Mouse (Mus musculus) myocyte (in vitro differentiated cells): ENCODE measurements at regions not wholly inside any gene's neighbourhood (a gene's known extent, or its start where the extent isn't known, plus 50 kb on each side); places are given as distances from the start of the nearest gene placed in this dataset.
"Not testable (repeated sequence)": the region's sequence is repeated elsewhere in the genome, so short reads cannot be mapped to it uniquely, and the experiment has no call there.

Experiments used
- H3K27me3 ChIP-seq: one replicate; pipeline ENCODE4 v1.6.1; 2011; ENCODE audit not compliant: control insufficient read depth, insufficient read depth, insufficient read length
- H3K36me3 ChIP-seq: one replicate; pipeline ENCODE4 v1.6.1; 2011; ENCODE audit not compliant: control insufficient read depth, insufficient read depth
- H3K4me2 ChIP-seq: one replicate; pipeline ENCODE4 v1.6.1; 2011; ENCODE audit warnings: low read depth, control low read depth
- H3K4me3 ChIP-seq: one replicate; pipeline ENCODE4 v1.5.1; 2011; ENCODE audit warnings: mild to moderate bottlenecking, control low read depth, moderate library complexity
- H3K79me2 ChIP-seq: one replicate; pipeline ENCODE4 v1.6.1; 2011; ENCODE audit not compliant: control insufficient read depth, insufficient read depth
- H3ac ChIP-seq: one replicate; pipeline ENCODE4 v1.6.1; 2011; ENCODE audit not compliant: control insufficient read depth, insufficient read length
- CEBPB ChIP-seq: IDR thresholded peaks from 2 replicates; pipeline ENCODE4 v1.6.1; 2011; ENCODE audit warnings: mild to moderate bottlenecking, moderate library complexity; ENCODE audit not compliant: poor library complexity, insufficient read depth, severe bottlenecking
- E2F4 ChIP-seq: IDR thresholded peaks from one replicate; pipeline ENCODE4 v1.6.1; 2011; ENCODE audit warnings: mild to moderate bottlenecking, control low read depth, moderate library complexity; ENCODE audit not compliant: insufficient read depth
- MAX ChIP-seq: IDR thresholded peaks from one replicate; pipeline ENCODE4 v1.6.1; 2011; ENCODE audit warnings: low read depth, mild to moderate bottlenecking, control low read depth
- MYOD1 ChIP-seq, 3 experiments: IDR thresholded peaks; one replicate each; pipeline ENCODE4 v1.6.1; 2011; ENCODE audit warnings: control low read depth in 2 of 3, low read depth in 2 of 3, mild to moderate bottlenecking in 2 of 3, moderate library complexity in 1 of 3; ENCODE audit not compliant: insufficient read length in 2 of 3, control insufficient read depth in 1 of 3
- MYOG ChIP-seq, 3 experiments: IDR thresholded peaks; one replicate each; pipeline ENCODE4 v1.6.1; 2011; ENCODE audit warnings: control low read depth in 2 of 3, low read depth in 2 of 3, mild to moderate bottlenecking in 2 of 3; ENCODE audit not compliant: insufficient read length in 2 of 3, control insufficient read depth in 1 of 3, insufficient read depth in 1 of 3
- POLR2A ChIP-seq: IDR thresholded peaks from one replicate; pipeline ENCODE4 v1.6.1; 2011; ENCODE audit warnings: low read depth, mild to moderate bottlenecking, control low read depth, moderate library complexity; ENCODE audit not compliant: insufficient read length
- POLR2AphosphoS2 ChIP-seq: IDR thresholded peaks from one replicate; pipeline ENCODE4 v1.6.1; 2011; ENCODE audit warnings: low read depth, control low read depth; ENCODE audit not compliant: insufficient read length
- REST ChIP-seq: IDR thresholded peaks from one replicate; pipeline ENCODE4 v1.6.1; 2011; ENCODE audit warnings: mild to moderate bottlenecking, control low read depth, moderate library complexity; ENCODE audit not compliant: insufficient read depth, insufficient read length
- SRF ChIP-seq: IDR thresholded peaks from one replicate; pipeline ENCODE4 v1.6.1; 2011; ENCODE audit warnings: low read depth; ENCODE audit not compliant: control insufficient read depth, insufficient read length
- TCF12 ChIP-seq: IDR thresholded peaks from one replicate; pipeline ENCODE4 v1.6.1; 2011; ENCODE audit warnings: mild to moderate bottlenecking, control low read depth; ENCODE audit not compliant: poor library complexity, insufficient read depth, severe bottlenecking
- TCF3 ChIP-seq: IDR thresholded peaks from one replicate; pipeline ENCODE4 v1.6.1; 2011; ENCODE audit warnings: low read depth, control low read depth; ENCODE audit not compliant: insufficient read length
- USF1 ChIP-seq: IDR thresholded peaks from one replicate; pipeline ENCODE4 v1.6.1; 2011; ENCODE audit warnings: low read depth, mild to moderate bottlenecking, control low read depth, moderate library complexity

- H3K27me3 ChIP-seq, result not testable (repeated sequence)
Observed at GRCm38 (mm10) chr12:119102106-119102505, 135.9 kb upstream of the Abcb5 start.

GRCm38 (mm10) chr12:119099736-119100135 is 133.5 kb upstream of the Abcb5 start:
- no peak overlapping the region for H3K4me2 ChIP-seq
- no peak for TF ChIP-seq TCF3
- no peak overlapping the region for H3K4me3 ChIP-seq
- H3K79me2 ChIP-seq, result no peaks in the 10 kb centered on the region
- H3K27me3 ChIP-seq, result no peaks in the 10 kb centered on the region
- no peak overlapping the region for H3ac ChIP-seq
- no peaks in the 10 kb centered on the region for H3K36me3 ChIP-seq

More at GRCm38 (mm10) chr12:119102106-119102505, 135.9 kb upstream of the Abcb5 start:
- H3ac ChIP-seq, H3K79me2 ChIP-seq, H3K4me2 ChIP-seq, H3K4me3 ChIP-seq, H3K36me3 ChIP-seq: not testable (repeated sequence)

GRCm38 (mm10) chr12:119097814-119098213 is 131.6 kb upstream of the Abcb5 start:
- Histone ChIP-seq H3ac (no peak overlapping the region), H3K79me2 (no peaks in the 10 kb centered on the region), H3K27me3 (no peaks in the 10 kb centered on the region), H3K4me2 (no peak overlapping the region), H3K4me3 (no peak overlapping the region), H3K36me3 (no peaks in the 10 kb centered on the region)
- no peak for TF ChIP-seq MAX
- no peak for TF ChIP-seq POLR2A
- TF ChIP-seq TCF12, result no peak
- TF ChIP-seq POLR2AphosphoS2, result no peak

GRCm38 (mm10) chr12:119094314-119094713 is 128.1 kb upstream of the Abcb5 start:
- no peak overlapping the region for H3K4me2 ChIP-seq
- no peak for TF ChIP-seq E2F4
- no peak for TF ChIP-seq REST
- TF ChIP-seq POLR2AphosphoS2, result no peak
- no peak for TF ChIP-seq USF1
- no peak for TF ChIP-seq TCF12
- TF ChIP-seq TCF3, result no peak
- no peak for TF ChIP-seq MAX
- no peak for TF ChIP-seq CEBPB
- no peak for TF ChIP-seq MYOG (IDR thresholded peaks at IDR 0.05; ENCODE audit: control insufficient read depth in 1 of 3, insufficient read depth in 1 of 3, insufficient read length in 2 of 3, low read depth in 2 of 3)
- no peak for TF ChIP-seq SRF
- TF ChIP-seq POLR2A, result no peak
- no peak for TF ChIP-seq MYOD1 (IDR thresholded peaks at IDR 0.05; ENCODE audit: control insufficient read depth in 1 of 3, insufficient read length in 2 of 3, low read depth in 2 of 3)

GRCm38 (mm10) chr12:119093402-119093801 is 127.2 kb upstream of the Abcb5 start:
- TF ChIP-seq MYOG (IDR thresholded peaks at IDR 0.05; ENCODE audit: control insufficient read depth in 1 of 3, insufficient read depth in 1 of 3, insufficient read length in 2 of 3, low read depth in 2 of 3) (no peak), TCF3 (no peak), MYOD1 (IDR thresholded peaks at IDR 0.05; ENCODE audit: control insufficient read depth in 1 of 3, insufficient read length in 2 of 3, low read depth in 2 of 3) (no peak), TCF12 (no peak), USF1 (no peak), POLR2A (no peak), MAX (no peak), SRF (no peak), POLR2AphosphoS2 (no peak), CEBPB (no peak), E2F4 (no peak), REST (no peak)
- no peak overlapping the region for H3ac ChIP-seq
- H3K4me3 ChIP-seq, result no peak overlapping the region
- H3K27me3 ChIP-seq, result no peaks in the 10 kb centered on the region
- no peaks in the 10 kb centered on the region for H3K36me3 ChIP-seq
- H3K79me2 ChIP-seq, result no peaks in the 10 kb centered on the region
- no peak overlapping the region for H3K4me2 ChIP-seq

More at GRCm38 (mm10) chr12:119094314-119094713, 128.1 kb upstream of the Abcb5 start:
- no peaks in the 10 kb centered on the region for H3K79me2 ChIP-seq
- H3K36me3 ChIP-seq, result no peaks in the 10 kb centered on the region
- no peaks in the 10 kb centered on the region for H3K27me3 ChIP-seq
- H3K4me3 ChIP-seq, result no peak overlapping the region
- H3ac ChIP-seq, result no peak overlapping the region

- H3K79me2 ChIP-seq, result no peaks in the 10 kb centered on the region
- no peak overlapping the region for H3K4me2 ChIP-seq
- H3K27me3 ChIP-seq, result no peaks in the 10 kb centered on the region
- H3K4me3 ChIP-seq, result no peak overlapping the region
- no peak for TF ChIP-seq REST
- TF ChIP-seq TCF12, result no peak
- TF ChIP-seq MAX, result no peak
- H3ac ChIP-seq, result no peak overlapping the region
- H3K36me3 ChIP-seq, result no peaks in the 10 kb centered on the region
Observed at GRCm38 (mm10) chr12:119089292-119089691, 123.1 kb upstream of the Abcb5 start.
